Mouse (Mus musculus) right cerebral cortex, adult 18-20 months (tissue): ENCODE results near the gene Med11.
"Not testable (repeated sequence)": the region's sequence is repeated elsewhere in the genome, so short reads cannot be mapped to it uniquely, and the experiment has no call there.

Experiments used
- DNase-seq: peaks from one replicate; pipeline ENCODE4 v3.0.0; 2022; ENCODE audit warnings: mixed read lengths

Med11 gene

DNA sequence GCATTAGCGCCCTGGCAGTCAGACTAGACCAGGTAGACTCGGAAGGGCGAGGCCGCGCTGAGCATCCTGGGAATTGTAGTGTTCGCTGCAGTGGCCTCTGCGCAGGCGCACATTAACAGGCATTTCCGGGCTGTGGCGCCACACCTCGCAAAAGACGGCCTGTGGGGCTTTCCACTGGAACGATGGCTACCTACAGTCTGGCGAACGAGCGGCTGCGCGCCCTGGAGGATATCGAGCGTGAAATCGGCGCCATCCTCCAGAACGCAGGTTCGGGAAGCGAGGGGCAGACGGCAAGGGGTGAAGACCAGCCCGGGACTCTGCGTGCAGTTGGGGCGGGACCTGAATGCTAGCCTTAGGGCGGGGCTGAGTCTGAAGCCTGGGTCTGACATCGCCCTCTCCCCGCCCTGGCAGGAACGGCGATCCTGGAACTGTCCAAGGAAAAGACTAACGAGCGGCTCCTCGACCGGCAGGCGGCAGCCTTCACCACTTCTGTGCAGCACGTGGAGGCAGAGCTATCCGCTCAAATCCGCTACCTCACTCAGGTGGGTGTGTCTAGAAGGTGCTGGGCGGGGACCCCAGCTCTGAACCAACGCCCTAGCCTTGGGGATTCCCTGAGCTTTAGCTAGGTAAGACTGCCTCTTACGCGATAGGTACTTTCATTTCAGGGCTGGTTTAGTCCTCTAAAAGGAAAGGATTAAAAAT is at the start of gene Med11:
Gene Med11 (plus strand): TSS at position 123 of the 702 bp plus-strand sequence.
- DNase-seq = peak; percentile 96

DNA sequence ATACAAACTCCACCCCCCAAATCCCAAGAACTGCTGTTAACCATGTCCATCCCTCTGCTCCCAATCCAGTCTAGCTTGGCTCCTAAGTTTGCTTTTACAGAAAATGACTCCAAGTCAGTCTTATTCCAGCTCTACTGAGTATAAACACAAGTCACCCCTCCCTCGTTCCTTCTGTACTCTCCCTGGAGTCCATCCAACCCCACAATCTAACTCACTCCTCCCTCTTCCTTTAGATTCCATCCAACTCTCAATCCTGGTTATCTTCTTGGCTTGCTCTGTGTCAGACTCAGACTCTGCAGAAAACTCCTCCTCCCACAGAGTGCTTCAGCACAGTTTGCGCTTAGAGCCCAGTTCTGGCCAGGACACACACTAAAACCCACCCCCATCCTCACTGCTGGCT is 48.1 kb upstream of the Med11 start:
- DNase-seq = peak; percentile 33

DNA sequence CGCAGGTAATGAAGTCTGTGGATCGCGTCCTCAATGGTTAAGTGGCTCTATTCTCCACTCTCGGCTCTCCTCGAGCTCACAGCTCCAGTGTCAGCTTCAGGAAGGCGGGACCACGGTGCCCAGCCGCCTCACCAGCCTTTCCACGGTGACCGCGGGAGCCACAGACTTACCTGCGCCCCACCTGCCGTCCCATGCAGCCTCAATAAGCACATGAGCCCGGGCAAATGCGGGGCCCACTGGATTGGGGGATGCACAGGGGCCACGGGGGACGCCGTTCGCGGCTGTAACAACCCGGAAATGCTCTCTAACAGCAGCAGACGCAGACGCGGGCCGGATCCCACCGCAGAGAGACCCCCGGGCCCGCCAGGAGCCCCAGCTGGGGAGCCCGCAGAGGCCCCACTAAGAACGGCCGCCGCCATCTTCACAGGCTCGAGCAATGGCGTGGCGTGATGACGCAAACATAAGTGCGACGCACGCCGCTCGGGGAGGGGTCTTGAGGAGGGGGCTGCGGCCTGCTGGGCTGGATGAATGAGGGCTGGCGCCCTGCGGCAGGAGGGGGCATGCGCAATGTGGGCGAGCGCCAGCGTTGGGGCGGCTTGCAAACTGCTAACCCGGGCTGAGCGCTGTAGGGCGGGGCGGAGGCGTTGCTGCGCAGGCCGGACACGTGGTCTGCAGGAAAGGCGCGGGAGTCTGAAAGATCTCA is 42.0 kb upstream of the Med11 start, which contains the start of gene Pelp1:
Gene Pelp1 (minus strand): TSS at position 438 of the 703 bp plus-strand sequence.
- DNase-seq = peak; percentile 87

DNA sequence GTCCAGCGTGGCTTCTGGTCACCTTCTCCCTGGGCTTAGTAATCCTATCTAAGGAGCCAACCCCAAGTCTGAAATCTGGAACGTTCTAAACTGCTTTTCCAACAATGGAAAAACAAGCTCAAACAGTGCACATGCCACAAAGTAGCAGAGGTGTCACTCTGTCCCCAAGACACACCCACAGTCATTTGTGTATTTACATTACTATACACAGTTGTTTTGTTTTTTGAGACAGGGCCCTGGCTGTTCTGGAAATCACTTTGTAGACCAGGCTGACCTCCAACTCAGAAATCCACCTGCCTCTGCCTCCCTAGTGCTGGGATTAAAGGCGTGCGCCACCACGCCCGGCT is 41.4 kb upstream of the Med11 start:
- no peak for DNase-seq

DNA sequence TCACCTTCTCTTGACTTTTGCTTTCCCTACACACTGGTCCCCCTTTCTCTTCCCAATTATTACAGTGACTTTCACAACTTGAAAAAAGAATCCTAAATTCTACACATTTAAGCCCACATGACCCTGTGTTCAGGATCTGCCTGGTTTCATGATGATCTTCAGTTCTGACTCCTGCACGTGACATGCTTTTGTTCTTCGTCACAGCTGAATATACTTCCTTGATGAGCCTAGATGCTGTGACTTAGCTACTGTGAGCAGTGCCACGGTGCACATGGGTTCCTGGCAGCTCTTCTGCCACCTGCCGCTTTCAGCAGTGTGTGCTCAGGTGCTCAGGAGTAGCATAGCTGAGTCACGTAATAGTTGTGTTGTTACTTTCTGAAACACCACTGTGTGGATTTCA is 39.1 kb upstream of the Med11 start:
- DNase-seq = no peak

DNA sequence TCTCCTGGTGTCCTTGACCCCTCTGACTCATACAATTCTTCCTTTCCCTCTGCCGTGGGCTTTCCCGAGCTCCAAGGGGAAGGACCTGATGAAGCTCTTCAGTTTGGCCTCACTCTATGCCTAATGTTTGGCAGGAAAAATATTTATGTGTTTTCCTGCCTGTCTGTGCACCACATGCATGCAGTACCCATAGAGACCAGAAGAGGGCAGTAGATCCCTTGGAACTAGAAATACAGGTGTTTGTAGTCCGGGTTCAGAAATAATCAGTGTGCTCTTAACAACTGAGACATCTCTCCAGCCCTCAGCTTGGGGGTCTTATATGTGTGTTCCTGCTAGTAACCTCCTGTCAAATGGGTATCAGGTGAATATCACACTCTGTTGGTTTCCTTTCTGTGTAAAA is 37.8 kb upstream of the Med11 start:
- DNase-seq = peak; percentile 42

DNA sequence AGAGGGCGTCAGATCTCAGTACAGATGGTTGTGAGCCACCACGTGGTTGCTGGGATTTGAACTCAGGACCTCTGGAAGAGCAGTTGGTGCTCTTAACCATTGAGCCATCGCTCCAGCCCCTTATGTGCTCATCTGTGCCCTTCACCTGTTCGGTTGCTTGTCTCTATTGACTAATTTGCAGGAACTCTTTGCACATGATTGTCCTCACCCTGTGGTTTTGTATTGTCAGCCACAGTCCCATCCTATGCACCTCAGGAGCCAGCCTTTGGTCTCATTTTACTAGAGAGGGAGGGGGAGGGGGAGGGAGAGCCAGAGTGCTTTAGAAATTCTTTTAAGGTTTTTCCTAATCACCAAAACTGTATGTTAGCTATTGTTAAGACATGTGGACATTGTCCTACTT is 33.5 kb upstream of the Med11 start:
- DNase-seq = no peak

DNA sequence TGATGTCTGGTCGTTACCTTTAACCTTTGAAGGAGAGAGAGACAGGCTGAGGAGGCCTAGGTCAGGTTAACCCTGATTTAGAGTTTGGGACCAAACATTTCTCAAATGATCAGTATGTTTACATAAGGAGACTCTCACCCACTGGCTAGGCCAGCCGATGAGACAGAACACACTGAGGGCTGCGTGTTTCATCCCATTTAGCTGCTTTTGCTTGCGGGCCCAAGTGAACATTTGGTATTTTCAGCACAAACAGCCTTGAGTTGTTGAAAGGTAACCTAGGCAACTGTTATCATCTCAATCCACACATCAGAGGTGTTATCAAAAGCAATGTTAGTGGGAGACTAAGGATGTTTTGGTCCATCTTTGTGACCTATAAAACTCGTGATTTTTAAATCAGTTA is 32.2 kb upstream of the Med11 start:
- DNase-seq = no peak

DNA sequence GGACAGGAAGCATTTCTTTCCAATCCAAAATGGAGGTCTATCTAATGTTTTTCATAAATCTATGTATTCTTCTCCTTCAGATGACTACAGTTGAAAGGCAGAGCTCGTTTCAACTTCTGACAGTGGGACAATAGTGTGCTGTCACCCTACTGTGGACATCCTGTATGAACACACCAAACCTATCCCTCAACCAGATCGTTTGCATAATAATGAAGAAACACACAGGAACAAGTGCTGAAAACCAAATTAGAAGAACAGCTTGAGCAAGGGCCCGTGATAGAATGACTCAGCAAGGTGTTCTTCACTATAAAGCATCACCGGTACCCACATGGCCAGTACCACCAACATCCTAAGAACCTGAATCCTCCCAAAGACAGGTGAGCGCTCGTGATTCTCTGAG is 25.1 kb upstream of the Med11 start:
- not testable (repeated sequence) for DNase-seq

DNA sequence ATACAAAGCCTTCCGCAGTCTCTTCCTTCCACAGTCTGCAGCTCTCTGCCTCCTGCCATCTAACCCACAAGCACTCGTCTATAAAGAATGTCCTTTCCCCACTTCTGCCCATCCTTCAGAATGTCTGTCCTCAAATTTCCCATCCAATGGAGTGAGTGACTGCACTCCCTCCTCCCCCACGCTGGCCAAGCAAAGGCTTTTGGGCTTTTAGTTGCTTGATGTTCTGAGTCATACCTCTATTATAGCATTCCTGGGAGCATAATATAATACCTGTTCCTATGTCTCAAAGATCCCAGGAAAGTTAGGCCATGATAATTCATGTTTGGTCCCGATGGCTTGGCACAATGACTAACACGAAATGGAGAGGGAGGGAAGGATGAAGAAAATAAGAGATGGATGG is 20.1 kb upstream of the Med11 start:
- no peak for DNase-seq

DNA sequence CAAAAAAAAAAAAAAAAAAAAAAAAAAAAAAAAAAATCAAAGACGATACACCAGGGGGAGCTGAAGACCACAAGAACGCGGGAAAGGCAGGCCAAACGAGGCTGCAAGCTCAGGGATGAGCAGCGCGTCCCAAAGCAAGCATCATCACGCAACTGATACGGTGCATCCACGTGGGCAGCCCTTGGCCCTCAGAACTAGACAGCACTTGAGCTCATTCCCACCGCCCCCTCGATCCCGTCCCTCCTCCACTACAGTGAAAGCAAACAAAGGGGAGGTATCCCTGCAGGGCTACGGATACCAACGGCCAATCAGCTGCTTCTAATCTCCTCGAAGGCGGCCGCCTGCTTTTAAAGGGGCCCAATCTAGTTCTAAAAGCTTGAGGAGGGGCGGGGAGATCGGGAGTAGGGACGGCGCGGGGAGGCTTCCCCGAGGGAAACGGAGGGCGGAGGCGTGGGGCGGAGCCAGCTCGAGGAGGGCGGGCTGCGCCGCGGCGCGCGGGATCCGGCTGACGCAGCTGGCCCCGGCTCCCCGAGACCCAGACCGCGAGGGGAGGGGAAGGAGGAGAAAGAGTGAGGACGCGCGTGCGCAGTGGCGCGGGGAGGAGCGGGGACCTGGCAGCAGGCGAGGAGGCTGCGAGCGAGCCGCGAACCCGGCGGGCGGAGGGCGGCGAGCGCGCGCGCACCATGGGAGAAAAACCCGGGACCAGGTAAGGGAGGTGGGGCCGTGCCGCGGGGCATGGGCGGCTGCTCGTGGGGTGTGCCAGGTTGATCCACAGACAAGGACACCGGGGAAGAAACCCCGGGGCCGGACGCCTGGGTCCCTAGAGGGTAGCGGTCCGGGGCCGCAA is 19.4 kb upstream of the Med11 start, which contains the start of gene Arrb2:
Gene Arrb2 (plus strand): TSS at position 588 of the 847 bp plus-strand sequence.
- peak; percentile 99 for DNase-seq

DNA sequence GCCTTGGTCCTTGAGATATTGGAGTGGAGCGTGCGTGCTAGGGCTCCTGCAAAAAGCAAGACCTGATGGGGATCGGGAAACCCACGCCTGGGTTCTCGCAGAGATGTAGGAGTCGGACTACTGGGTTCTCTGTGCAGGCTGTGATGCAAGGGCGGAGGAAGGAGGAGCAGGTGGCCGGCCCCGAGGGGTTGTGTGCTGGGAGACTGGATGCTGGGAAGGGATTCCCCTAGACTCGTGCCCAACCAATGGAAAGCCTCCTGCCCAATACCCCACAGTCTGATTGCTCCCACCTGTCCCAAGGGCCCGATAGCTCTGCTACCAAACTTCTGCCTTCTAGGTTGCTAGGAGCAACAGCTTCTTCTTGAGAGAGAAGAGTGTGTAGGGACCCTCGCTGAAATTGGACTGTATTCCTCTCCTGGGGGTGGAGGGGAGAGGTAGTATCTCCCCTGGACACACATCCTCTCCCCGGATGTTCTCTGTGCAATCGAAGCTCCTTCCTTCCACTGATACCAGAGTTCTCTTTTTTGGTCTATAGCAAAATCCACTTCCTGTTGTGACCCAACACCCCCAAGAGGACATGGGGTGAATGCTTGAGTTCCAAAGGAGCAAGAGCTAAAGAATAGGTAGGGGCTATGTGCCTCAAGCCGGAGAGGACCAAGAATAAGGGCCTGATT is 18.7 kb upstream of the Med11 start:
- DNase-seq = peak; percentile 49

DNA sequence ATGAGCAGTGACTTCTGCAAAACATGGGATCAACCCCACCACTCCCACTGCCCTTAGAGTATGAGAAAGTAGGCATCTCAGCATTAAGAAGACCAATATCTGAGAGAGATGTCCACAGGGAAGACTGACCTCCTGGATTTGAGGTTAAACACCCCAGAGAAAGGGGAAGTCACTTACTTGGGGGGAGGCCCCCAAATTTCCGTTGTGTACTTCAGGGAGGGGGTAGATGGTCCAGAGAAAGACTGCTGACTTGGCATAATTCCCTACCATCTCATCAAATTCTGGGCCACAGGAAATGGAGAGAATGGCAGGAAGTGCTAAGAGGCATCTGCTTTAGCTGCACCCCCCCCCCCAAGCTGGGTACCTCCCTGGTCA is 18.2 kb upstream of the Med11 start:
- DNase-seq = no peak

DNA sequence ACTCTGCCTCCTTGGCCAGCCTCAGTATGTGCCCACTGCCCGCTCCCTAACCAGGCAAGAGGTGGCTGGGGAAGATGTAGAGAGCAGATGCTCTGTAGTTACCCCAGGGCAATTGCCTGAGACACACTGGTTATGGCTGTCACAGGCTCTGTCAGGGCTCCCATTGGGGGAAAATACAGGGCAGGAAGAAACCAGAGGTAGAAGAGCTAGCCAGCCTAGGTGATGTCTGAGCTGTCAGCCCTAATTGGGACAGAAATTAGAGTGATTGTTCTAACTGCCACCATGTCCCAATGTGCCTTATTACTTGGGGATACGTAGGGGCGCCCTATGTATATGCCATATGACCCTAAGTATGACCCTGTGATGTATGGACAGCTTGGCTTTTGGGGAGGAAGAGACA is 17.8 kb upstream of the Med11 start:
- DNase-seq = no peak

DNA sequence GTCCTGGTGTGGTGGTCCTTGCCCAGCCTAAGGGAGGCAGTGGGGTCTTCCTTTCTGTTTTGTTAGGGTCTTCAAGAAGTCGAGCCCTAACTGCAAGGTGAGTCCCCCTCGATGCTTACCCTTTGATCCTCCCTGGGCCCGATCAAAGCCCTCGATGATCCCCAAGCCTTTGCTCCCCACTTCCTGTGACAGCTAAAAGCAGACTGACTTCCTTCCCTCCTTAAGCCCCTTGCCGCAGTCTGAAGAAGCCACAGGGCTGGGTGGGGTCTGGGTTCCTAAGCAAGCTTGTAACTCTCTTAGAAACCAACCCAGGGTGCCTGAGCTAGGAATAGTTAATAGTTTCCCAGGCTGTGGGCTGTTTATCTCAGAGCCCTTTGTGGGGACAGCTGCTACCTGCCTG is 16.2 kb upstream of the Med11 start:
- DNase-seq = no peak

DNA sequence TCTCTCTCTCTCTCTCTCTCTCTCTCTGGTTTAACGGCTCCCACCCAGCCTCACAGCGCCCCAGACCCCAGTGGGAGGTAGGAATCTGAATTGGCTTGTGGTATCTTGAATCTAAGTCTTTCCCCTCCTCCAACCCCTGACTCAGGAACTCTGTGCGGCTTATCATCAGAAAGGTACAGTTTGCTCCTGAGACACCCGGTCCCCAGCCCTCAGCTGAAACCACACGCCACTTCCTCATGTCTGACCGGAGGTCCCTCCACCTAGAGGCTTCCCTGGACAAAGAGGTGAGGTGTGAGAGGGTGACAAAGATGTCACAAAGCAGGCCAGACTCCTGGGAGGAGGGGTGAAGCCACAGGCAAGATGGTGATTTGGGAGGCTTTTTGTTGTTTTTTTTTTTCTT is 14.3 kb upstream of the Med11 start:
- DNase-seq = no peak

DNA sequence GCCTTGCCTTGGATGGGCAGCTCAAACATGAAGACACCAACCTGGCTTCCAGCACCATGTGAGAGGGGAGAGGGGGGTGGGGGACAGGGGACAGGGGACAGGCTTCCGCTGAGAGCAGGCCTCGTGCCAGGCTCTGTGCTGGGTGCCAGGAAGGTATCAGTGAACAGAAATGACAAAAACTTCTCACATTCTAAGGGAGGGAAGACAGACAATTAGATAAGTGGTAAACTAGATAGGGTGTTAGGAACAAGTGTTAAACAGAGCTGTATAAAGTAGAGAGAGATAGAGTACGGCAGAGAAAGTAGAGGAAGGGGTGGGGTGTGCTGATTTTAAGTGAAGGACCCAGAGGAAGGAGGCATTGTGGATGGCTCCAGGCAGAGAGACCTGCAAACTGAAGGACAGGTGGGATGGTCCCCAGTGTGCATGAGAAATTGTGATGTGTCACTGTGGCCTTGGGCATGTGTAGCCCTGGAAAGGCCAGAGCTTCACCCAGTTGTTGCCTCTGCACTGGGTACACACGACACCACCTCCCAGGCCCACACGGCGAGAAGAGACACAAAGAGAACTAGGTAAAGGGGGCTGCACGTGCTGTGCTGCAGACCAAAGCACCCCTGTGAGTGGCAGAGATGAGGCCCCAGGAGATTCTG is 12.9 kb upstream of the Med11 start:
- no peak for DNase-seq

DNA sequence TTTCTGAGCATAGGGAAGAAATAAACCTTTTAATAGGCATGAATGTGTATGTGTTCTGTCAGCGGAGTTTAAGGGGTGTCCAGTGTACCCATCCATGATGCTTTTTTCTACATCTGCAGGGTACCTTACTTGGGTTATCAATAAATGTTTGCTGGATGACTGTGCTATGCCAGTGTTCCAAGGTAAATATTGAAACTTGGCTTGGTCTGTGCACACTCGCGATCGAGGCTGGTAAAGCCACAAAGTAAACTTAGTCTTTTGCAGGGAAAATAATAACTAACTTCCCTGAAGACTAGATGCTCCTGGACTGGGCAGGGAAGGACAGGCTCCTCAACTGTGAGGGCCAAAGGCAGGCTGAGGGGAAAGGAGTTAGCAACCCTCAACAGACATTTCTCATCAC is 11.1 kb upstream of the Med11 start:
- DNase-seq = no peak

DNA sequence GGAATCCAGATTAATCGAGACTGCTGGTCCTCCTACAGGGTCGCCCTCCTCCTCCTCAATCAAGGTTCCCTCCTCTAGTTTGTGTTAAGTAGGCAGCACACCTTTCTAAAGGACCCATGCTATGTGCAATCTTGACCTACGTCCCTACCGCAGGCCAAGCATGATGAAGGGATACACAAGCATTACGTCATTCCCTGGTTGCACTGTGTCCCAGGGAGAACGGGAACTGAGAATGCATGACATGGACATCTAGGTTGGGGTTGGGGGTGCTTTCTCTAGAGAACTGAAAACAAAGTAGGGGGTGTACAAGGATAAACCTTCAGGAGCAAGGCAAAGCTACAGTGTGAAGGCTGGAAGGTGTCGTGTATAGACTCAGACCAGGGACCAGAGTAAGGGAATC is 9.8 kb upstream of the Med11 start:
- no peak for DNase-seq

DNA sequence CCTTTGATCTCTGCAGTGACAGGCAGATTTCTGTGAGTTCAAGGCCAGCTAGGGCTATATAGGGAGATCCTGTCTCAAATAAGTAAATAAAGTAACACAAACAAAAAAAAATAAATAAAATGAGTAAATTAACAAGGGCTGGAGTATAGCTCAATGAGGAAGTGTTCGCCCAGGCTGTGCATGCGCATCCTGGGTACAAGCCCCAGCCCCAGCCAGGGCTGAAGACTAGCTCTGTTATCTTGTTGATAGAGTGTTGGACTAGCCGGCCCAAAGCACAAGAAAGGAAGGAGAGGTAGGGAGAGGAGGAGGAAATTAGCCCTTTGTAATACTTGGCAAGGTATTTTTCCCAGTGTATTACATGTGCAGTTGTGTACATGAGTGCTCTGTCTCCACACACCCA is 7.8 kb upstream of the Med11 start:
- no peak for DNase-seq

DNA sequence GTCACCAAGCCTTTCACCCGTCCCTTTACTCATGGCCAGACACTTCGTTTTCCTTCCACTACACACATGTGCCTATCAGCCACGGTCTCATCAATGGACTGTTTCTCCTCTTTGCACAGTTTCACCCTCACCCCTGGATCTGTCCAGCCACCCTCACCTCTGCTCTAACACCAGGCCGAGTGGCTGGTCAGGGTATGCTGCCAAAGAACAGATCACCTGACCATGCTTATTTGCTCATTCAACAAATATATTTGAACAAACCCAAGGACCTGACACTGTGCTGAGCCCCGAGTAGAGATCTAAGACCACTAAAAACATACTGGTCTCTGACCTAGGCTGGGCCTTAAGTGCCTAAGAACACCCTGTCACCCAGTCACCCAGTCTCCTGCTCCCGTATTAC is 7.1 kb upstream of the Med11 start:
- DNase-seq = no peak

DNA sequence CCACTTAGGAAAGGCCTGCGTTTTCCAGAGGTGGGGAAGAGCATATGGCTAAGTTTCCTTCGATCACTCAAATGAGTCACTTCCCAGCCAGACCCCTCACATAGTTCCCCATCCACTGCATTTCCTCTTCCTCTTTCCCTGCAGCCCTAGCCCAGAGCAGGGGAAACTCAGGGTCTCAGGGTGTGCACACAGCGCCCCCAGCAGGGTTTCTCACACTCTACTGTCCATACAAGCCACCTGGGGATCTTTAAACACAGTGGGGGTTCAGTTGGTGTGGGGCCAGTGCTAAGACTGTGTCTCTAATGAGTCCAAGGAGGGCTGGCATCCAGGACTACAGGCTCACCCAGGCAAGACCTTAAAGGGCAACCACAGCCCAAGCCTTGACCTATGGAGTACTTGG is 5.0 kb upstream of the Med11 start:
- no peak for DNase-seq

DNA sequence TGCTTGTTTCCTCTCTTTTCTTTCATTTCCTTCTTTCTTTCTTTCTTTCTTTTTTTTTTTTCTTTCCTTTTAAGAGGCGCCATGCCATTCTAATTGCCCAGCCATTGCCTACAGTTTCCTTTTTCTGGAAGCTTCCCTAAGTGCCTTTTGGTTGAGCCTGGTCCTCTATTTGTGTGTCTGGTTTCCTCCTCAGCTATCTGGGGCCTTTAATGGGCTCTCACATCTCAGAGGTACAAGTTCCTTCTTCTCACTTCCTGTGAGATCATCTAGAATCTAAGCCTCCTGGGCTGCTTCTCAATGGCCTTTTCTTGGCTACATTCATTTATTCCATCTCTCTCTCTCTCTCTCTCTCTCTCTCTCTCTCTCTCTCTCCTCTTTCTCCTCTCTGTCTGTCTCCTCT is 4.3 kb upstream of the Med11 start:
- no peak for DNase-seq
